Mouse (Mus musculus) embryonic fibroblast, embryonic 13.5 days (primary cell): ENCODE data around the gene Srebf2.

Experiments used
- CTCF ChIP-seq: IDR thresholded peaks from 2 replicates; pipeline ENCODE4 v1.5.1; 2011; ENCODE audit warnings: mild to moderate bottlenecking, control low read depth, low read length, moderate library complexity, borderline replicate concordance; ENCODE audit not compliant: insufficient read depth
- POLR2A ChIP-seq: IDR thresholded peaks from 2 replicates; pipeline ENCODE4 v1.6.1; 2011; ENCODE audit warnings: low read depth, mild to moderate bottlenecking, control low read depth, low read length, moderate library complexity

- TF ChIP-seq CTCF (no peak), POLR2A (no peak)
Observed at GRCm38 (mm10) chr15:82128398-82128797, 18.6 kb upstream of the Srebf2 start.
